Mouse (Mus musculus) lung, adult 2 months (tissue): ENCODE results near the gene Sbf2. TPM values are rescaled to one million over a fixed set of nuclear protein-coding genes. Genes with fewer than 3 reads are reported as not detected.

Source experiments
- DNase-seq: peaks from one replicate; pipeline ENCODE4 v3.0.0; 2022
- H3K4me1 ChIP-seq: fragments of 200-500 bp; 2 replicates; pipeline ENCODE4 v1.6.1; 2011; ENCODE audit warnings: low read length; ENCODE audit not compliant: control insufficient read depth, insufficient read depth
- H3K4me3 ChIP-seq: fragments of 200-500 bp; replicated peaks from 2 replicates; pipeline ENCODE3; 2011; ENCODE audit warnings: low read depth, mild to moderate bottlenecking, control low read depth, low read length; ENCODE audit errors: extremely low read depth
- CTCF ChIP-seq: fragments of 200-500 bp; IDR thresholded peaks from 2 replicates; pipeline ENCODE4 v1.5.1; 2011; ENCODE audit warnings: mild to moderate bottlenecking, low read length, control low read depth; ENCODE audit not compliant: insufficient read depth
- POLR2A ChIP-seq: fragments of 200-500 bp; IDR thresholded peaks from 2 replicates; pipeline ENCODE4 v1.6.1; 2011; ENCODE audit warnings: low read depth, mild to moderate bottlenecking, control low read depth, low read length, borderline replicate concordance; ENCODE audit errors: extremely low read depth
- WGBS: fragments of 180-500 bp; shearing (Covaris S2); methylation state at CpG from one replicate; pipeline ENCODE4 v1.1.7; 2018; 5-methylcytosine and 5-hydroxymethylcytosine counted together
- polyA plus RNA-seq: library from polyadenylated mRNA; depleted of rRNA; stranded (reverse); fragments of >200 nt; gene quantifications from 2 replicates; pipeline ENCODE4 v1.2.3, GENCODE M21; 2012

Sbf2 gene
- polyA plus RNA-seq, 1 experiment: 18.0 TPM

DNA sequence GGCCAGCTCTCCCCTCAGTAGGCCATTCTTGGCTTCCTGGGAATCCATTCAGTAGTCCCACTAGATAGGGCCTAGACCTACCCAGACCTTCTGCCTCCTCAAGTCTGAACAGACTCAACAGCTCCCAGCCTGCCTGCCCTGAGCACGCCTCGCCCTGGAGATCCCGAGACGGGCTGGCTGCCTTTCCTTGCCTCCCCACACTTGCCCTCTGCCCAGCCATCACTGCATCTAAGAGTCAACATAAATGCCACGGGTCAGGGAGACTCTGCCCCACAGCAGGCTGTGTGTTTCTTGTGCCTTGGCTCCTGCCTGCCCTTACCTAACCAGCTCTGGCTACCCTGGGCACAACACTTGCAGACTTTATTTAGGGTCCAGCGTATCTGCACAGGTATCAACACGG lies 316.6 kb downstream of the Sbf2 start:
- Histone ChIP-seq H3K4me3 (no peak overlapping the region), H3K4me1 (no peaks in the 10 kb centered on the region)
- TF ChIP-seq POLR2A: no peak
- TF ChIP-seq CTCF: no peak
- no peak for DNase-seq
- WGBS: 71% methylated on average over 7 of the region's 7 CpGs

DNA sequence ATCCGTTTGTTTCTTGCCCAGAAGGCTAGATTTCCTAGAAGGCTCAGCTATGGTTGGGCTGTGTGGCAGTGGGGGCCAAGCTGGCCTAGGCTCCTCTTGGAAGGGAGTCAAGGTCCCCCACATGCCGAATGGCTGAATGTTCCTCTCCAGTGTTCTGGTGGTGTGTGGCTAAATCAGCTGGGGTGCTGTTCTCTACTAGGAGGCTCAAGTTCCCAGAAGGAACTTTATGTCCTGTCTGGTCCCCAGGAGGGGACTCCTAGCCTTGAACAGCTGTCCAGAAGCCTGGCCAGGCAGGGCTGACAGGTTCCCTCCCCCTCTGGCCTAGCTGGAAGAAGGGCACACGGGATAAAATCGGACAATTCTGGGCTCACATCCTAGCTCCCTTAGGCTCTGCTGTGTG lies 317.1 kb downstream of the Sbf2 start:
- no peak for DNase-seq
- no peak overlapping the region for H3K4me3 ChIP-seq
- WGBS: 49% methylated on average over 4 of the region's 4 CpGs
- H3K4me1 ChIP-seq: no peaks in the 10 kb centered on the region
- TF ChIP-seq CTCF: no peak
- TF ChIP-seq POLR2A: no peak

DNA sequence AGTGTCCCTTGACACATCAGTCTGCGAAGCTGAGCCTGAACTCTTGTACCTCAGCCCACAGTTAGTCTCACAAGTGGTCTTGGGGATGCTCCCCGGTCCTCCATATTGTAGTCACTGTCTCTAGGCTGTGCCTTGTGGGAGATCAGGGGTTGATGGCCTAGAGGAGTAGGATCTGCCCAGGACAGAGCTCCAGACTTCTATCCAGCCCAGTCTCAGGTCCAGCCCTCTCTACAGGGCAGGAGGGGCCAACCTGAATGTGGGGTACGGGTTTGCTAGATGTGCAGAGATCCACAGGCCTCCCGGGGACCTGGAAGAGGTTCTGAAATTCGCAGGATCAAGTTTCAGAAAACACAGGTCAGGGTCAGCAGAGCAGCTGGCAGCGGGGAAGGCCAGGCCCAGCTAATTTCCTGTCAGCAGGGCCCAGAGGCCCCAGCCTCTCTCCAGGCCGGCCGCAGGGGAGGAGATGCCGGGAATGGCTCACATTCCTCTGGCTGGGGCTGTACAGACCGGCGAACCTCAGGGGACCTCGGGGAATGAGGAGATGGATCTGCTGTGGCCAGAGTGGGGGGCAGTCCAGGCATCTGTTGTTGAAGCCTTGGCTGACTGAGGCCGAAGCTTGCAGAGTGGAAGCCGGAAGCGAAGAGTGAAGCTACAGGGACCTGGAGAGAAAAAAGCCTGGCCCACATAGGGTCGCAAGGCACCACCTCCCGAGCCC lies 317.7 kb downstream of the Sbf2 start:
- Histone ChIP-seq H3K4me1 (no peaks in the 10 kb centered on the region), H3K4me3 (no peak overlapping the region)
- TF ChIP-seq POLR2A (no peak), CTCF (no peak)
- peak; percentile 33 for DNase-seq
- WGBS: 38% methylated on average over 17 of the region's 17 CpGs

DNA sequence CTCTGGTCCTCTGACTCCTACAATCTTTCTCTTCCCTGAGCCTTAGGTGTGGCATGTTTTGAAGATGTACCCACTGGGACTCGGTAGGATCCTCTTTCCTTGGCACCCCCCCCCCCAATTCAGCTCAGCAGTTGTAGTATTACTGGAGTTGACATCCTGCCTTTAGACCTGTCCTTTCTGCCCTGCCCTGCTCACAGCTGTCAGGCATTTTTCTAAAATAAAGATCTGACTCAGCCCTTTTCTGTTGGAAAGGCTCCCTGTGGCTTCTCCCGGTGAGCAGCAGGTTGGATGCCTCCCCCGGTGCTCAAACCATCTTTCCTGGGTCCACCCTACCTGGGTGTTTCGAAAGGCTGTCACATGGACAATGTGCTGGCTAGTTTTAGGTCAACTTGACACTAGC lies 325.1 kb downstream of the Sbf2 start:
- H3K4me3 ChIP-seq: no peak overlapping the region
- peaks cover 7% of the 10 kb centered on the region; the same call in 1 of the 2 replicates for H3K4me1 ChIP-seq
- TF ChIP-seq CTCF (no peak), POLR2A (no peak)
- 72% methylated on average over 4 of the region's 4 CpGs for WGBS
- no peak for DNase-seq

DNA sequence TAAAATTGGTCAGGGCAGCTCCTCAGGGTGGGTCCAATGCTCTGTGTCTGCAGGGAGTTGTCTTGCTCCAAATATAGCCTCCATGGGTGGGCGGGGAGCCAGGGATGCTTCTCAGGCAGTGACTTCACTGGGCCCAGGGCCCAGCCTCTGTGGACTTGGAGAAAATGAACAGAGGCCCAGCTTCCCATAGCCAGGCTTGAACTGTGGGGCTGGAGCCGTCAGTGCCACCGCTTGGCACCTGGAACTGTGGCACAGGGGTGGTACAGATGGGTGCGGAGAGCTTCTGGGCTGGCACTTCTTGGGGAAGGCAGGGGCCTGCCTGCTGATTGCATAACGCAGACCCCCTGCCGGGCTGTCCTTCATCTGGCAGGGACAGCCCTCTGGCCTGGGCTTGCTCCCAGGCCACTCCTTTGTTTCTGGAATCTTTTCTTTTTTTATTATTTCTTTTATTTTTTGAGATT lies 326.0 kb downstream of the Sbf2 start:
- DNase-seq: peak; percentile 32

DNA sequence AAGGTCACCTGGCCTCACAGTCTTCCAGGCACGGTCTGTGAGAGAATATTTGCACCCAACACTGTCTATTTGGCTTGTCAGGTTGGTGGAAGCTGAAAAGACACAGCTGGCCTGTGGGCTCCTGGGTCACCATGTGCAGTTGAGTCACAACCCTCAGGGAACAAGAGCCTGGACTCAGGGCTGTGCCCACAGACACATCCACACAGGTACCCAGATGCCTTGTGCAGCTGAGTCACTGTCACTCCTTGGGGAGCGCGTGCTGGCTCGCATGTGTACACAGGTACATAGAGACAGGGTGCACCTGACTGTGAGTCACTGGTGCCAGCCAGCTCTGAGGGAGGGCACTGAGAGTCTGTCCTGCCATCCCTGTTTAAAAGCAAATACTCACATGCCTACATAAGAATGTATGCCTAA lies 326.5 kb downstream of the Sbf2 start:
- peaks cover 7% of the 10 kb centered on the region; the same call in 1 of the 2 replicates for H3K4me1 ChIP-seq
- peak; percentile 33 for DNase-seq
- 53% methylated on average over 4 of the region's 4 CpGs for WGBS
- TF ChIP-seq POLR2A: no peak
- TF ChIP-seq CTCF: no peak
- no peak overlapping the region for H3K4me3 ChIP-seq

More for the DNA sequence above, 326.0 kb downstream of the Sbf2 start:
- peaks cover 7% of the 10 kb centered on the region; the same call in 1 of the 2 replicates for H3K4me1 ChIP-seq
- 49% methylated on average over 6 of the region's 6 CpGs for WGBS
- H3K4me3 ChIP-seq: no peak overlapping the region
- no peak for TF ChIP-seq CTCF
- TF ChIP-seq POLR2A: no peak

DNA sequence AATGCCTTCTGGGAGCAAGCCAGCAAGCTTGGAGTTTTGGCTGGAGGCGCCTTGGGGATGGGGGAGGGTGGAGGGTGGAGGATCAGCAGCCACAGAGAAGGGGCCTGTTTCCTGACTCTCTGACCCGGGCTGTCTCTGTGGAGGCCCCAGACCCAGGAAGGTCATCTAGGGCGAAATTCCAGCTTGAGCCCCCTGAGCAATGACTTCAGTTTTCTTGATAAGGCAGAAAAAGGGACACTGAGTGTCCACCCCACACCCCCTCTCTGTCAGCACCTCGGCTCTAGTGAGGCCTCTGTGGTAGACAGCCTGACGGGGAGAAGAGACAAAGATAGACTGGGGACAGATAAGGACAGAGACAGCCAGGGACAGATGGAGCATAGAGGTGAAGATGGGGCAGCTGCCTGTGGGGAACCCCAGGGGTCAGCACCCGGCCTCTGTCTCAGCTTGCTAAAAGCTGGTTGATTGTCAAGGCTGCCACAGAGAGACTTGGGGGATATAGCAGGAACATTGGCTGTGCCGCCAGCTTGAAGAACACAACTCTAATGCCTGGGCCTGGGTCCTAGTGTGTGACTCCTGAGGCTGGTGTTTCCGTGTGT lies 327.1 kb downstream of the Sbf2 start:
- no peak for DNase-seq
- TF ChIP-seq POLR2A: no peak
- TF ChIP-seq CTCF: no peak
- H3K4me1 ChIP-seq: peaks cover 7% of the 10 kb centered on the region; the same call in 1 of the 2 replicates
- 64% methylated on average over 8 of the region's 8 CpGs for WGBS
- no peak overlapping the region for H3K4me3 ChIP-seq

DNA sequence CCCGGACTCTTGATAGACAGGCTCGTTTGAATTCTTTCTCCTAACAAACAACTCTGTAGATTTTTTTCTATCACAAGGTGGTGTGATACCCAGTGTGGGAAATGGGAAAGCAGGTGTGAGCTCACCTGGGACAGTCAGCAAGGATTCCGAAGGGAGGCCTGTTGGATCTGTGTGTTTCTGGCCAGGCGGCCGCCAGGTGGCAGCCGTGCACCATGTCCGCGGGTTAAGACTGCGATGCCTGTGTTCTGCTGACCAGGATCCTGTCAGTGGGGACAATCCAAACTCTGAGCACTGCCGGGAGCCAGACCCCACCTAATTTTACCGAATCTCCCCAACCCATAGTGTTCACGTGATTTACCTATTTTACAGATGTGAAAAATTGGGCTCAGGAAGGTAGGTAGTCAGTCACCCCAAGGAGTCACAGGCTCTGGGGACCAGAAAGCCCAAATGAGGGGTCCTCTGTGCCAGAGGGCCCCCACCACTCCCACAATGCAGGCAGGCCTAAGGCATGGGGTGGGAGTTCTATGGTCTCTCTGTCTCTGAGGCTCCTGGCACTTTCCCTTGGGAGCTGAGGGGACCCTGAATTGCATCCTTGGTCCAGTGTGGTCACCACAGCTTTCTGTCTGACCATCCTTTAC lies 327.8 kb downstream of the Sbf2 start:
- peak; percentile 77 for DNase-seq
- Histone ChIP-seq H3K4me1 (peaks cover 7% of the 10 kb centered on the region; the same call in 1 of the 2 replicates), H3K4me3 (no peak overlapping the region)
- TF ChIP-seq POLR2A: no peak
- TF ChIP-seq CTCF: peak; percentile 86
- 9% methylated on average over 12 of the region's 12 CpGs for WGBS

DNA sequence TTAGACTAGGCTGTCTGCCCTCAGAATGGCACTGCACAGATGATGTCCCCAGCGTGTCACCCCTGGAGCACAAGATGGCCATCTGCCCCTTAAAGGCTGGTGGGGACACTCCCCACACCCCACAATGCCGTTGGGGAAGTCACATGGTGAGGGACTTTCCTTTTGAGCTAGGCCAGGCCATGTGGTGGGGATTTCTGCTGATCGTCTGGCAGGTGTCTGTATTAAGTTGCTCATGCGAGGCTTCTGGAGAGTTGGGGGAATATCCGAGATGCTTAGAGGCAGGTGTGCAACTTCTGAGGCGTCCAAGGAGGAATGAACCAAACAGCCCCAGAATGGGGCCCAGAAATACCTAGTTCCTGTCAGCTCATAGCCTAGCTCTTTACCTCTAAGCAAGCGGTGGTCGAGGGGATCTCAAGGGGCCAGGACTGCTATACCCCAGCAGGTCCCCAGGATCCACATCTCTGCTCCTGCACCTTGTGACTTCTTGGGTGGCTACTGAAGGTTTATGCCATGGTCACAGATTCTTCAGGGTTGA lies 328.5 kb downstream of the Sbf2 start:
- no peak for DNase-seq
- 79% methylated on average over 8 of the region's 8 CpGs for WGBS
- Histone ChIP-seq H3K4me1 (peaks cover 7% of the 10 kb centered on the region; the same call in 1 of the 2 replicates), H3K4me3 (no peak overlapping the region)
- TF ChIP-seq POLR2A (no peak), CTCF (no peak)
